Mouse (Mus musculus): ENCODE measurements around the gene Hibadh.

Hibadh gene

GRCm38 (mm10) chr6:52638471-52639185, 1.6 kb downstream of the Hibadh start:
- no peak for DNase-seq (ENCODE audit: low spot score in 2 of 2)

- no peak for DNase-seq (ENCODE audit: low spot score in 2 of 2)
Observed at GRCm38 (mm10) chr6:52637337-52637736, 2.9 kb downstream of the Hibadh start.

GRCm38 (mm10) chr6:52635395-52635794, 4.8 kb downstream of the Hibadh start:
- no peak for DNase-seq (ENCODE audit: low spot score in 2 of 2)

GRCm38 (mm10) chr6:52630625-52631024, 9.6 kb downstream of the Hibadh start:
- DNase-seq (ENCODE audit: low spot score in 2 of 2): no peak

- DNase-seq (ENCODE audit: low spot score in 2 of 2): no peak
Observed at GRCm38 (mm10) chr6:52629180-52629579, 11.0 kb downstream of the Hibadh start.

- DNase-seq (ENCODE audit: low spot score in 2 of 2): no peak
Observed at GRCm38 (mm10) chr6:52626735-52627134, 13.5 kb downstream of the Hibadh start.

- DNase-seq (ENCODE audit: low spot score in 2 of 2): no peak
Observed at GRCm38 (mm10) chr6:52623741-52624140, 16.4 kb downstream of the Hibadh start.

GRCm38 (mm10) chr6:52621731-52622480, 18.3 kb downstream of the Hibadh start:
- DNase-seq (ENCODE audit: low spot score in 2 of 2): no peak

- no peak for DNase-seq (ENCODE audit: low spot score in 2 of 2)
Observed at GRCm38 (mm10) chr6:52620090-52620489, 20.1 kb downstream of the Hibadh start.

GRCm38 (mm10) chr6:52609626-52610352, 30.4 kb downstream of the Hibadh start:
- peak; percentile 63 to 64 for DNase-seq (ENCODE audit: low spot score in 2 of 2)

GRCm38 (mm10) chr6:52608121-52608520, 32.1 kb downstream of the Hibadh start:
- no peak for DNase-seq (ENCODE audit: low spot score in 2 of 2)

- no peak for DNase-seq (ENCODE audit: low spot score in 2 of 2)
Observed at GRCm38 (mm10) chr6:52606746-52607347, 33.3 kb downstream of the Hibadh start.

- DNase-seq (ENCODE audit: low spot score in 2 of 2): no peak
Observed at GRCm38 (mm10) chr6:52601706-52602642, 38.2 kb downstream of the Hibadh start.

- DNase-seq (ENCODE audit: low spot score in 2 of 2): peak in 1 of 2 experiments; percentile 45
Observed at GRCm38 (mm10) chr6:52601117-52601516, 39.1 kb downstream of the Hibadh start.

- no peak for DNase-seq (ENCODE audit: low spot score in 2 of 2)
Observed at GRCm38 (mm10) chr6:52594752-52595151, 45.4 kb downstream of the Hibadh start.

GRCm38 (mm10) chr6:52586564-52586963, 53.6 kb downstream of the Hibadh start:
- DNase-seq (ENCODE audit: low spot score in 2 of 2): no peak

- peak in 1 of 2 experiments; percentile 41 for DNase-seq (ENCODE audit: low spot score in 2 of 2)
Observed at GRCm38 (mm10) chr6:52584383-52584782, 55.8 kb downstream of the Hibadh start.

GRCm38 (mm10) chr6:52581081-52581480, 59.1 kb downstream of the Hibadh start:
- DNase-seq (ENCODE audit: low spot score in 2 of 2): no peak

GRCm38 (mm10) chr6:52578322-52578721, 61.9 kb downstream of the Hibadh start:
- no peak for DNase-seq (ENCODE audit: low spot score in 2 of 2)

GRCm38 (mm10) chr6:52577270-52577669, 62.9 kb downstream of the Hibadh start:
- no peak for DNase-seq (ENCODE audit: low spot score in 2 of 2)

GRCm38 (mm10) chr6:52568706-52569105, 71.5 kb downstream of the Hibadh start:
- DNase-seq (ENCODE audit: low spot score in 2 of 2): no peak
